Mouse (Mus musculus): ENCODE measurements at regions not wholly inside any gene's neighbourhood (a gene's known extent, or its start where the extent isn't known, plus 50 kb on each side); places are given as distances from the start of the nearest gene placed in this dataset.

GRCm38 (mm10) chr13:60486871-60487270 lies 114.9 kb upstream of the Dapk1 start:
- no peak for TF ChIP-seq CTCF (IDR thresholded peaks at IDR 0.05; ENCODE audit: extremely low read depth, insufficient read depth, low read length)
- TF ChIP-seq POLR2A (IDR thresholded peaks at IDR 0.05; ENCODE audit: extremely low read depth, insufficient read depth, low read length), result no peak
